15 mouse cellular contexts compared by ENCODE assay signal in the genomic region with DNA sequence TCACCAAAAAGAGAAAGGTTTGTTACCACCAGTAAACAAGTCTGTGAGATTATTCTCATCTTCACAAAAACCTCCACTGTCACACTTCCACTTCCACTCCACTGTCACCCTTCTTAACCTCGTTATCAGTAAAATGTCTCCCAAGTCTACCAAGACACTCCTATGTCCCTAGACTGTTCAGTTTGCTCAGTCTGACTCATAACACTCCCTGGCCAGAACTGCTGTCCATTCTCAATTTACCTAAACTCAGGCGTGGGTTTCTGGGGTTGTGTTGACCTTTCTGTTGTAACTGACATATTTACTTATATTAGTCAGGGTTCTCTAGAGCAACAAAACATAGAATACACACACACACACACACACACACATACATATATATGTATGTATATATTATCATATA.
"Had no signal": no experiment of that assay in that cellular context is flagged by ENCODE, and none has a peak within 500 bp of the region (broad histone marks: within the 10 kb centered on the region; RNA-seq: fewer than 3 reads in every experiment).

No protein-coding gene starts in this region.

- ATAC-seq: midbrain, embryonic 16.5 days had no signal

- H3K27me3 ChIP-seq: neural tube, embryonic 13.5 days had no signal

- H3K4me2 ChIP-seq: lung, embryonic 14.5 days; midbrain, embryonic 12.5 days; neural tube, embryonic 13.5 days; stomach, embryonic 15.5 days had no signal

- DNase-seq: lung, adult 18-20 months; lung, embryonic 14.5 days; lung, postnatal 10 days; lung, postnatal 4 days; midbrain, embryonic 14.5 days; right cerebral cortex, postnatal 14 days; thymus, adult 2 months; thymus, postnatal 36 days had no signal

- H3K36me3 ChIP-seq: midbrain, embryonic 10.5 days; midbrain, embryonic 12.5 days; neural tube, embryonic 13.5 days; stomach, embryonic 15.5 days had no signal

- H3K9ac ChIP-seq: liver, embryonic 14.5 days; lung, embryonic 14.5 days; midbrain, embryonic 12.5 days; neural tube, embryonic 13.5 days; stomach, embryonic 15.5 days had no signal

- H3K4me3 ChIP-seq: midbrain, embryonic 10.5 days; midbrain, embryonic 12.5 days; myocyte; neural tube, embryonic 13.5 days; stomach, embryonic 15.5 days had no signal

- H3K27ac ChIP-seq: liver, embryonic 14.5 days; midbrain, embryonic 10.5 days; midbrain, embryonic 12.5 days; neural tube, embryonic 13.5 days; stomach, embryonic 15.5 days had no signal

- H3K4me1 ChIP-seq: stomach, embryonic 15.5 days had no signal

- H3K9me3 ChIP-seq: midbrain, embryonic 10.5 days; midbrain, embryonic 12.5 days; neural tube, embryonic 13.5 days; stomach, embryonic 15.5 days had no signal
